Mouse (Mus musculus) ES-Bruce4 (cell line): ENCODE data around the gene Atp1a2.

ENCODE experiments used
- CTCF ChIP-seq: IDR thresholded peaks from one replicate; pipeline ENCODE4 v1.8.1; 2011; ENCODE audit warnings: low read depth, low read length
- EP300 ChIP-seq: IDR thresholded peaks from 2 replicates; pipeline ENCODE4 v1.6.1; 2011; ENCODE audit warnings: low read depth, low read length; ENCODE audit not compliant: insufficient read depth
- POLR2A ChIP-seq: IDR thresholded peaks from one replicate; pipeline ENCODE4 v1.8.1; 2011; ENCODE audit warnings: low read length; ENCODE audit not compliant: insufficient read depth

- TF ChIP-seq CTCF (no peak), EP300 (no peak), POLR2A (no peak)
Observed at GRCm38 (mm10) chr1:172344820-172345219, 47.0 kb upstream of the Atp1a2 start.
